Mouse (Mus musculus) forebrain, embryonic 10.5 days (tissue): ENCODE data around the gene Hba-a2. TPM values are rescaled to one million over a fixed set of nuclear protein-coding genes. Genes with fewer than 3 reads are reported as not detected.
"Not testable (repeated sequence)": the region's sequence is repeated elsewhere in the genome, so short reads cannot be mapped to it uniquely, and the experiment has no call there.

Source experiments
- DNase-seq: peaks from one replicate; pipeline ENCODE4 v3.0.0-alpha.2; 2017; ENCODE audit warnings: low spot score; ENCODE audit errors: extremely low spot score
- H3K27ac ChIP-seq: fragments of 300-500 bp; sonication (generic); 2 replicates; pipeline ENCODE4 v1.5.1; 2016; ENCODE audit warnings: mild to moderate bottlenecking
- H3K27me3 ChIP-seq: fragments of 300-500 bp; sonication (generic); 2 replicates; pipeline ENCODE4 v1.6.1; 2016; ENCODE audit warnings: mild to moderate bottlenecking; ENCODE audit not compliant: poor library complexity, severe bottlenecking
- H3K36me3 ChIP-seq: fragments of 300-500 bp; sonication (generic); replicated peaks from 2 replicates; pipeline ENCODE4 v1.6.1; 2016; ENCODE audit warnings: mild to moderate bottlenecking, moderate library complexity
- H3K4me1 ChIP-seq: fragments of 300-500 bp; sonication (generic); 2 replicates; pipeline ENCODE4 v1.6.1; 2016
- H3K4me3 ChIP-seq: fragments of 300-500 bp; sonication (generic); 2 replicates; pipeline ENCODE4 v1.5.1; 2016; ENCODE audit warnings: mild to moderate bottlenecking, moderate library complexity
- H3K9me3 ChIP-seq: fragments of 300-500 bp; sonication (generic); 2 replicates; pipeline ENCODE4 v1.6.1; 2016; ENCODE audit warnings: mild to moderate bottlenecking, moderate library complexity
- WGBS: fragments of 180-500 bp; shearing (Covaris S2); methylation state at CpG from one replicate; pipeline ENCODE4 v1.1.7; 2016; 5-methylcytosine and 5-hydroxymethylcytosine counted together
- polyA plus RNA-seq: library from polyadenylated mRNA; unstranded; fragments of >200 nt; fragmentation: Nextera tagmentation; extraction: Ambion mirVana; gene quantifications from 2 replicates; pipeline ENCODE4 v1.2.1, GENCODE M21; 2016

Gene Hba-a2
- 3,944 and 5,635 TPM in 2 replicates for polyA plus RNA-seq

- WGBS: no CpG with 5 or more reads among the region's 4 CpGs
- H3K27me3 ChIP-seq: peaks cover 12% of the 10 kb centered on the region
- not testable (repeated sequence) for H3K36me3 ChIP-seq, H3K4me1 ChIP-seq, H3K4me3 ChIP-seq, DNase-seq, H3K9me3 ChIP-seq, H3K27ac ChIP-seq
Measured at GRCm38 (mm10) chr11:32296203-32296602, at the start of gene Hba-a2. Gene Hba-a2, plus strand, starts transcription at chr11:32296489.

- no peak for DNase-seq
- H3K9me3 ChIP-seq: no peaks in the 10 kb centered on the region
- H3K4me1 ChIP-seq: peaks cover 10% of the 10 kb centered on the region; the same call in 1 of the 2 replicates
- peaks cover 95% of the 10 kb centered on the region for H3K36me3 ChIP-seq
- H3K27me3 ChIP-seq: no peaks in the 10 kb centered on the region
- H3K4me3 ChIP-seq: no peak overlapping the region
- H3K27ac ChIP-seq: peak overlapping the region; percentile 11; the same call in 1 of the 2 replicates
Measured at GRCm38 (mm10) chr11:32247068-32247467, 49.2 kb upstream of the Hba-a2 start.

- H3K9me3 ChIP-seq: no peaks in the 10 kb centered on the region
- no peaks in the 10 kb centered on the region for H3K27me3 ChIP-seq
- peaks cover 6% of the 10 kb centered on the region; the same call in 1 of the 2 replicates for H3K4me1 ChIP-seq
- H3K36me3 ChIP-seq: peaks cover 95% of the 10 kb centered on the region
- DNase-seq: no peak
- no peak overlapping the region for H3K27ac ChIP-seq
- H3K4me3 ChIP-seq: no peak overlapping the region
- 93% methylated on average over 3 of the region's 3 CpGs for WGBS
Measured at GRCm38 (mm10) chr11:32248350-32248749, 47.9 kb upstream of the Hba-a2 start.

GRCm38 (mm10) chr11:32250880-32251763 lies 45.2 kb upstream of the Hba-a2 start:
- Histone ChIP-seq H3K27me3 (no peaks in the 10 kb centered on the region), H3K4me1 (no peaks in the 10 kb centered on the region), H3K4me3 (no peak overlapping the region), H3K9me3 (no peaks in the 10 kb centered on the region), H3K36me3 (peaks cover 97% of the 10 kb centered on the region), H3K27ac (peak overlapping the region; percentile 56)
- 87% methylated on average over 8 of the region's 8 CpGs for WGBS
- DNase-seq: no peak

GRCm38 (mm10) chr11:32253121-32253520 lies 43.2 kb upstream of the Hba-a2 start:
- no peaks in the 10 kb centered on the region for H3K9me3 ChIP-seq
- H3K4me3 ChIP-seq: no peak overlapping the region
- no peaks in the 10 kb centered on the region for H3K27me3 ChIP-seq
- no peak for DNase-seq
- H3K4me1 ChIP-seq: no peaks in the 10 kb centered on the region
- H3K36me3 ChIP-seq: peaks cover 82% of the 10 kb centered on the region
- 100% methylated on average over 1 of the region's 1 CpGs for WGBS
- H3K27ac ChIP-seq: no peak overlapping the region

GRCm38 (mm10) chr11:32256146-32256545 lies 40.1 kb upstream of the Hba-a2 start:
- Histone ChIP-seq H3K36me3 (peaks cover 76% of the 10 kb centered on the region), H3K27ac (peak overlapping the region; percentile 66), H3K27me3 (no peaks in the 10 kb centered on the region), H3K4me1 (no peaks in the 10 kb centered on the region), H3K9me3 (no peaks in the 10 kb centered on the region), H3K4me3 (no peak overlapping the region)
- no peak for DNase-seq
- WGBS: 85% methylated on average over 1 of the region's 1 CpGs

GRCm38 (mm10) chr11:32256566-32256965 lies 39.7 kb upstream of the Hba-a2 start:
- Histone ChIP-seq H3K27ac (peak overlapping the region; percentile 60), H3K27me3 (no peaks in the 10 kb centered on the region), H3K4me3 (no peak overlapping the region), H3K9me3 (no peaks in the 10 kb centered on the region), H3K4me1 (no peaks in the 10 kb centered on the region), H3K36me3 (peaks cover 72% of the 10 kb centered on the region)
- 94% methylated on average over 3 of the region's 3 CpGs for WGBS
- no peak for DNase-seq

- WGBS: 91% methylated on average over 10 of the region's 10 CpGs
- peak overlapping the region; percentile 53; the same call in 1 of the 2 replicates for H3K27ac ChIP-seq
Measured at GRCm38 (mm10) chr11:32262674-32263415, 33.4 kb upstream of the Hba-a2 start.

GRCm38 (mm10) chr11:32265117-32265738 lies 31.1 kb upstream of the Hba-a2 start:
- WGBS: 93% methylated on average over 3 of the region's 3 CpGs

More at GRCm38 (mm10) chr11:32262674-32263415, 33.4 kb upstream of the Hba-a2 start:
- Histone ChIP-seq H3K27me3 (no peaks in the 10 kb centered on the region), H3K4me3 (no peak overlapping the region), H3K9me3 (no peaks in the 10 kb centered on the region), H3K4me1 (peaks cover 16% of the 10 kb centered on the region), H3K36me3 (peaks cover 37% of the 10 kb centered on the region)
- no peak for DNase-seq

GRCm38 (mm10) chr11:32266194-32266593 lies 30.1 kb upstream of the Hba-a2 start:
- Histone ChIP-seq H3K4me3 (peak overlapping the region; percentile 10; the same call in 1 of the 2 replicates), H3K27me3 (no peaks in the 10 kb centered on the region), H3K9me3 (no peaks in the 10 kb centered on the region), H3K36me3 (peaks cover 15% of the 10 kb centered on the region), H3K27ac (peak overlapping the region; percentile 72), H3K4me1 (peaks cover 24% of the 10 kb centered on the region)
- 90% methylated on average over 6 of the region's 6 CpGs for WGBS
- DNase-seq: no peak

More at GRCm38 (mm10) chr11:32265117-32265738, 31.1 kb upstream of the Hba-a2 start:
- H3K4me1 ChIP-seq: peaks cover 24% of the 10 kb centered on the region
- no peak for DNase-seq
- H3K27ac ChIP-seq: no peak overlapping the region
- H3K27me3 ChIP-seq: no peaks in the 10 kb centered on the region
- peaks cover 24% of the 10 kb centered on the region for H3K36me3 ChIP-seq
- no peak overlapping the region for H3K4me3 ChIP-seq
- no peaks in the 10 kb centered on the region for H3K9me3 ChIP-seq

GRCm38 (mm10) chr11:32266776-32267175 lies 29.5 kb upstream of the Hba-a2 start:
- 39% methylated on average over 6 of the region's 6 CpGs for WGBS
- H3K27ac ChIP-seq: peak overlapping the region; percentile 98
- peak overlapping the region; percentile 92 for H3K4me3 ChIP-seq
- peaks cover 24% of the 10 kb centered on the region for H3K4me1 ChIP-seq
- H3K9me3 ChIP-seq: no peaks in the 10 kb centered on the region
- H3K36me3 ChIP-seq: peaks cover 13% of the 10 kb centered on the region
- H3K27me3 ChIP-seq: no peaks in the 10 kb centered on the region
- no peak for DNase-seq

GRCm38 (mm10) chr11:32267188-32267884 lies 29.0 kb upstream of the Hba-a2 start, which contains the start of gene Nprl3:
Gene Nprl3, minus strand, starts transcription at chr11:32267707.
- Histone ChIP-seq H3K4me1 (peaks cover 24% of the 10 kb centered on the region), H3K36me3 (peaks cover 7% of the 10 kb centered on the region), H3K4me3 (peak within 1 kb of the TSS; percentile 92), H3K27ac (peak within 1 kb of the TSS; percentile 98), H3K9me3 (no peaks in the 10 kb centered on the region), H3K27me3 (no peaks in the 10 kb centered on the region)
- WGBS: under 1% methylated on average over 54 of the region's 54 CpGs
- peak; percentile 93 for DNase-seq
